Mouse (Mus musculus) heart, embryonic 11.5 days (tissue): ENCODE results near the gene Zmiz1. TPM values are rescaled to one million over a fixed set of nuclear protein-coding genes. Genes with fewer than 3 reads are reported as not detected.
A peak's percentile ranks its signal among the peaks of the same experiment; 100 is the strongest.

Source experiments
- ATAC-seq: fragments of 200-750 bp; cut with Nextera tagmentation; replicated peaks from 2 replicates; pipeline ENCODE4 v1.8.0; 2017; ENCODE audit warnings: moderate library complexity; ENCODE audit not compliant: insufficient number of reproducible peaks, low FRiP score, low TSS enrichment
- H3K27ac ChIP-seq: fragments of 300-500 bp; sonication (generic); 2 replicates; pipeline ENCODE4 v1.5.1; 2014; ENCODE audit warnings: mild to moderate bottlenecking, low read depth, low read length
- H3K27me3 ChIP-seq: fragments of 300-500 bp; sonication (generic); 2 replicates; pipeline ENCODE4 v1.6.1; 2014; ENCODE audit warnings: mild to moderate bottlenecking, low read length, mixed read lengths; ENCODE audit not compliant: control insufficient read depth, insufficient read depth
- H3K36me3 ChIP-seq: fragments of 300-500 bp; sonication (generic); 2 replicates; pipeline ENCODE4 v1.6.1; 2014; ENCODE audit warnings: mild to moderate bottlenecking, low read length, moderate library complexity, mixed read lengths; ENCODE audit not compliant: control insufficient read depth, insufficient read depth
- H3K4me1 ChIP-seq: fragments of 300-500 bp; sonication (generic); 2 replicates; pipeline ENCODE4 v1.6.1; 2014; ENCODE audit warnings: low read length; ENCODE audit not compliant: control insufficient read depth, insufficient read depth
- H3K4me2 ChIP-seq: fragments of 300-500 bp; sonication (generic); 2 replicates; pipeline ENCODE4 v1.6.1; 2014; ENCODE audit warnings: mild to moderate bottlenecking, moderate library complexity
- H3K4me3 ChIP-seq: fragments of 300-500 bp; sonication (generic); 2 replicates; pipeline ENCODE4 v1.5.1; 2014; ENCODE audit warnings: low read depth, low read length
- H3K9ac ChIP-seq: fragments of 300-500 bp; sonication (generic); 2 replicates; pipeline ENCODE4 v1.6.1; 2014; ENCODE audit warnings: mild to moderate bottlenecking, low read depth, low read length, moderate library complexity
- H3K9me3 ChIP-seq: fragments of 300-500 bp; sonication (generic); replicated peaks from 2 replicates; pipeline ENCODE4 v1.6.1; 2016; ENCODE audit warnings: low read length; ENCODE audit not compliant: control insufficient read depth
- WGBS: fragments of 180-500 bp; shearing (Covaris S2); extraction: QIAGEN DNeasy Blood & Tissue Kit; methylation state at CpG from one replicate; pipeline ENCODE4 v1.1.7; 2014; ENCODE audit not compliant: insufficient replicate concordance; 5-methylcytosine and 5-hydroxymethylcytosine counted together
- polyA plus RNA-seq: library from polyadenylated mRNA; unstranded; fragments of >200 nt; fragmentation: Nextera tagmentation; extraction: Ambion mirVana; gene quantifications from 2 replicates; pipeline ENCODE4 v1.2.1, GENCODE M21; 2014

Gene Zmiz1
- polyA plus RNA-seq, 1 experiment from 2014 or later: 34.9 TPM

DNA sequence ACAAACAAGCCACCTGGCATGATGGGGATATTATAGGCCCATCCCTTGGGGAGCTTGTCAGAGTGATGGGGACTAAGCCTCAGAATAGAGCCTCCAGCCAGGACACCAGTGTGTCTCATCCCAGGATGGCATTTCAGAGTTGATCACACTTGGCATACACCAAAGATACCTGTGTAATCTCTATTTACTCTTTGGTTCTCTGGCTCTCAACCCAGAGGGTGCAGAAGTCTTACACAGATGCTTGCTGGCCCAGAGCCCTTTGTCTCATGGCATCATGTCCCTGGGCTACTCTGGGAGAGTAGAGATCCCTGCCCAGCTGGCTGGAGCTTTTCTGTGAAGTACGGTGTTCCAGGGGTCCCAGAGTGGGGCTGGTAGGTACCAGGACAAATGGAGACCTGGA, 78.4 kb downstream of the Zmiz1 start:
- no peak for ATAC-seq
- H3K4me3 ChIP-seq: no peak overlapping the region
- no peak overlapping the region; the same call in 1 of the 2 replicates for H3K4me2 ChIP-seq

DNA sequence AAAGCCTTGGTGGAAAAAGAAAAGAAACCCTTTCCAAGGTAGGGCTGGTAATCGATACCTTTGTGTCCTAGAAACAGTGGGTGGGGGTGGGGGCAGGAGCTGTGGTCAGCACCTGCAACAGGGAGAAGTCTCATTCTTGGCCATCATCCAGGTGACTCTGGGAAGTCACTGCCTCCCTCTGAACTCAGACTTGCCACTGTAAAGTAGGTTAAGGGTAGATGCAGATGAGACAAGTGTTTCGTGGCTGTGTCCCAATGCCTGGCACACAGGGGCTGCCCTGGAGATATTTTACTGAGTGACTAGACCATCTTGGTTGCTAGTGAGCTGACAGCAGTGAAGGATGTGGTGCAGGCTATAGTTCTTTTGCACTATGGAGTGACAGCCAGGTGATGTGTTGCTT, 79.5 kb downstream of the Zmiz1 start:
- no peak overlapping the region for H3K4me3 ChIP-seq
- WGBS: 91% methylated on average over 2 of the region's 2 CpGs
- H3K27ac ChIP-seq: no peak overlapping the region
- no peaks in the 10 kb centered on the region for H3K9me3 ChIP-seq
- peaks cover 40% of the 10 kb centered on the region for H3K4me1 ChIP-seq
- no peak overlapping the region for H3K9ac ChIP-seq
- peaks cover 8% of the 10 kb centered on the region for H3K36me3 ChIP-seq
- no peak for ATAC-seq
- H3K4me2 ChIP-seq: no peak overlapping the region
- no peaks in the 10 kb centered on the region for H3K27me3 ChIP-seq

More for the DNA sequence above, 78.4 kb downstream of the Zmiz1 start:
- Histone ChIP-seq H3K27ac (peak overlapping the region; percentile 17; the same call in 1 of the 2 replicates), H3K27me3 (no peaks in the 10 kb centered on the region), H3K9me3 (no peaks in the 10 kb centered on the region), H3K4me1 (peaks cover 52% of the 10 kb centered on the region), H3K36me3 (peaks cover 8% of the 10 kb centered on the region), H3K9ac (no peak overlapping the region)
- WGBS: 100% methylated on average over 1 of the region's 1 CpGs

DNA sequence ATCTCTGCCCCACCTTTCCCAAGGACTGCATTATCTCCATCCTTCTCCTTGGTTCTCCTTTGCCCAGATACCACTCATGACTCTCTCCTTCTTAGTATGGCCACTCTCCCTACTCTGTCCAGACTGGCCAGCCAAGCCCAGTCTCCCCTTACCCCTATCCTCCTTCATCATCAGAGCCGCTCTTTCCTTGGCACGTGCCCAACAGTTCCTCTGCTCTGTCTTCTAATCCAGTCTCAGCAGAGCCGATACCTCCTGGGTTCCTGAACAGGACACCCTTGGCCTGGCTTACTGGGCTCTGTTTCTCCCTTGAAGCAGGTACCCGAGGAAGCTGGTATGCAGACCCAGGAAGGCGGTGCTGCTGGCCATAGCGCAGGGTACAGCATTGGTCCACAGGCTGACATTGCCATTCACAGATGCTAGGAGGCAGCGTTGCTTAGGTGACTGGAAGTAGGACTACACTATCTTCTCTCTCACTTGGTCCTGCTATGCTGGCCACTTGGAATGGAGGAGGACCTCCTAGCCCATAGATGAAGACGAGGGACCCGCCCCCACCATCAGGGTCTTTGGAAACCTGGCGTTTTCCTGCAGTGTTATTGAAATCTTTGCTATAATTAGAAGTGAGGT, 80.6 kb downstream of the Zmiz1 start:
- 77% methylated on average over 10 of the region's 10 CpGs for WGBS
- Histone ChIP-seq H3K27me3 (no peaks in the 10 kb centered on the region), H3K9ac (no peak overlapping the region), H3K27ac (no peak overlapping the region), H3K4me2 (no peak overlapping the region), H3K36me3 (peaks cover 8% of the 10 kb centered on the region), H3K9me3 (no peaks in the 10 kb centered on the region), H3K4me3 (no peak overlapping the region), H3K4me1 (peaks cover 30% of the 10 kb centered on the region)
- ATAC-seq: no peak

DNA sequence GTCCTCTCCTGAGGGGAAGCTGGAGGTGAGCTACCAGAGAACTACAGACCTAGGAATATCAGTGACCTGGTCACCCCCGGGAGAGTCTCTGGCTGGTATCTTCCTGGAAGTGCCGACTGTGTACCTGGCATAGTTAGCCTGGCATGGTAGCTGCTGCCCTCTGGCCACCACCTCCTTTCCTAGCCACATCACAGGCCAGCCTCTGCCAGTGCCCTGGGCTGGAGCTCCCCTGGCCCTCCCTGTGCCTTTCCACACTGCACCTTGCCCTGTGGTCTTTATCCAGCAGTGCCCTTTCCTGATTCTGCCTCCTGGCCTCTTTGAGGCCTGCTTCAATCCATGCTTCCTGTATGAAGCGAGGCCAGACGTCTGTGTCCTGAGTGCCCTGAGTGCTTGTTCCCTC, 81.2 kb downstream of the Zmiz1 start:
- peaks cover 24% of the 10 kb centered on the region for H3K4me1 ChIP-seq
- H3K36me3 ChIP-seq: peaks cover 8% of the 10 kb centered on the region
- H3K4me3 ChIP-seq: no peak overlapping the region
- ATAC-seq: no peak
- H3K9ac ChIP-seq: no peak overlapping the region
- H3K9me3 ChIP-seq: no peaks in the 10 kb centered on the region
- WGBS: 68% methylated on average over 4 of the region's 4 CpGs
- H3K27me3 ChIP-seq: no peaks in the 10 kb centered on the region
- no peak overlapping the region for H3K4me2 ChIP-seq
- H3K27ac ChIP-seq: no peak overlapping the region

DNA sequence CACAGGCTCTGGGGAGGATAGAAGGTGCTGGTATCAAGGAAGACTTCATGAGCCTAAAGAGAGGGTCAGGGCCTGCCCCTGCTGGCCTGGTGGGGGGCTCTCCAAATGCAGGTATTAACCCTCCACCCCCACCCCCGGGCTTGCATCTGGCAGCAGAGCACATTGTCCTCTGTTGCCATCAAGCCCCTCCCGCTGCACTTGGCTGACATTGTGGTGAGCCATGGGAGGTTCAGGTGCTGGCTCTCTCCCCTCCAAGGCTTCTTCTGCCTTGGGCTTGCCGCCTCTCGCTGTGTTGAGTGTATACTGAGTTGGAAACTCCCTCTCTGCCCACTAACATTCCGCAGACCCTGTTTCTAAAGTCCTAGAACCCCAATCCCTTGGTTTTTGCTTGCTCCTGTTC, 82.2 kb downstream of the Zmiz1 start:
- Histone ChIP-seq H3K9ac (no peak overlapping the region), H3K27ac (no peak overlapping the region), H3K27me3 (no peaks in the 10 kb centered on the region), H3K4me2 (no peak overlapping the region), H3K36me3 (peaks cover 14% of the 10 kb centered on the region), H3K9me3 (no peaks in the 10 kb centered on the region), H3K4me3 (no peak overlapping the region), H3K4me1 (peaks cover 14% of the 10 kb centered on the region; the same call in 1 of the 2 replicates)
- no peak for ATAC-seq
- 77% methylated on average over 5 of the region's 5 CpGs for WGBS

DNA sequence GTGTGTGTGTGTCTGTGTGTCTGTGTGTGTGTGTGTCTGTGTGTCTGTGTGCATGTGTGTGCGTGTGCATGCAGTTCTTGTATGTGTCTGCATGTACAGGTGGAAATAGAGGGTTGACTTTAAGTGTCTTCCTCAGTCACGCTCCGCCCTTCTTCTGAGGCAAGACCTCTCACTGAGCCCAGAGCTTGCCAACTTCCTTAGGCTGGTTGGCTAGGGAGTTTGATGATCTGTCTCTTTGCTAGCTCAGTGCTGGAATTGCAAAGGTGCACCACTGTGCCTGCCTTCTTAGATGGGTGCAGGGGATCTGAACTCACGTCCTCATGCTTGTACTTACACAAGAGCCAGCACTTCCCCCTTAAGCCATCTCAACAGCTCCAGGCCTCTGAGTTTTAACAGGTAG, 84.1 kb downstream of the Zmiz1 start:
- Histone ChIP-seq H3K36me3 (peaks cover 10% of the 10 kb centered on the region), H3K4me1 (peaks cover 18% of the 10 kb centered on the region; the same call in 1 of the 2 replicates), H3K4me2 (no peak overlapping the region), H3K9me3 (no peaks in the 10 kb centered on the region), H3K27ac (no peak overlapping the region), H3K27me3 (no peaks in the 10 kb centered on the region), H3K9ac (no peak overlapping the region), H3K4me3 (no peak overlapping the region)
- 92% methylated on average over 4 of the region's 4 CpGs for WGBS
- ATAC-seq: no peak

DNA sequence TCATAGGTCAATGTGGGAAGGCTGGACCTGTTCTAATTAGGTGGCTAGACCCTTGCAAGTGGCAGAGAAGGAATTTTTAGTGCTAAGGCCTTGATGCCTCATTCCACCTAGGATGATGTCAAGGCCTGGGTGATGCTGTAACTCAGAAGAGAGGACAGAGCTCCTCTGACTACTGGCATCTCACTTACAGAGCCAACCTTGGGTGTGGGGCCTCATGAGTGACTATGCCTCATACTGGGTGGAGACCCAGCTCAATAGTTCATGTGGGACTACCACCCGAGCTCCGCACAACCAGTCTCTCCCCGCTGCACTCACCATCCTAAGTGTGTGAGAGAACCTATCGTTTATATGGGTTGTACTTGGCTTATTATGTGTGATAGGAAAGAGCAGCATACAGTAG, 84.9 kb downstream of the Zmiz1 start:
- peaks cover 10% of the 10 kb centered on the region for H3K36me3 ChIP-seq
- H3K9ac ChIP-seq: no peak overlapping the region
- H3K4me3 ChIP-seq: no peak overlapping the region
- H3K27me3 ChIP-seq: no peaks in the 10 kb centered on the region
- no peak overlapping the region for H3K4me2 ChIP-seq
- H3K4me1 ChIP-seq: peaks cover 26% of the 10 kb centered on the region
- no peak for ATAC-seq
- no peaks in the 10 kb centered on the region for H3K9me3 ChIP-seq
- H3K27ac ChIP-seq: no peak overlapping the region
- 93% methylated on average over 4 of the region's 4 CpGs for WGBS

DNA sequence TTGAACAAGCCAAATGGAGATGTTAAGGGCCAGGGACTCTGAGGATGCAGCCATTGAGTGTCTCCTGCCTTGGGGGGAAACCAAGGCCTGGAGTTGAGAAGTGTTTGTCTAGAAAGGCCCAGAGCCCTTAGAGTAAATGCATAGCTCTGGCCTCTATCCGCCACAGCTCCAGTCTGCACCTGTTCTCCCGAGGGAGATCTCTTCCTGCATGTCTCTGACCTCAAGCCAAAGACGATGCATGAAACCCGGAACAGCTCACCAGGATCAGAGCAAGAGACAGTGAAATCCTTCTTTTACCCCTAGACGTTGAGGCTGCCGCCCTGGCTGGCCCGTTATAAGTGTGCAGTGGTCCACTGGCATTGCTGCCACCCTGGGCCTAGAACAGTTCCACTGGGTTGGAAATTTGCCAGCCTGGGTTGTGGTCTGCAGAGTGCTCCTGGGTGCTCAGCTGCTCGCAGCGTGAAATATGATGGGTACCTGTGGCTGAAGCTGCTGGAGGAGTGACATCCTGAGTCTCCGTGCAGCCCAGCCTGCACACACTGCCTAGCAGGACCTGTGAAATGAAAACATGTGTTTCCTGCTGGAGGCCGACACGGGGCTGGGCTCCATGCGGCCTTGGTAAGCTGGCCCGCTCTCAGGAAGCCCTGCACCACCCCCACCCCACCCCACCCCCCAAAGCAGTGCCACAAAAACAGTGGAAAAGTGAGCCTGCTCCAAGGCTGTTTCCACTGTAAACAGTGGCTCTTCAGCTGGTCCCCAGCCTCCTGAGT, 88.1 kb downstream of the Zmiz1 start:
- WGBS: 63% methylated on average over 14 of the region's 14 CpGs
- Histone ChIP-seq H3K4me1 (peaks cover 23% of the 10 kb centered on the region), H3K9ac (peak overlapping the region; percentile 49), H3K4me2 (no peak overlapping the region), H3K9me3 (no peaks in the 10 kb centered on the region), H3K36me3 (peaks cover 7% of the 10 kb centered on the region; the same call in 1 of the 2 replicates), H3K27me3 (no peaks in the 10 kb centered on the region), H3K4me3 (no peak overlapping the region), H3K27ac (peak overlapping the region; percentile 50)
- ATAC-seq: peak; percentile 22; the same call in 1 of the 2 replicates
